Mouse (Mus musculus) myocyte (in vitro differentiated cells): ENCODE results near the gene Lypla2. TPM values are rescaled to one million over a fixed set of nuclear protein-coding genes. Genes with fewer than 3 reads are reported as not detected.

ENCODE experiments used
- H3K27me3 ChIP-seq: one replicate; pipeline ENCODE4 v1.6.1; 2011; ENCODE audit not compliant: control insufficient read depth, insufficient read depth, insufficient read length
- H3K36me3 ChIP-seq: one replicate; pipeline ENCODE4 v1.6.1; 2011; ENCODE audit not compliant: control insufficient read depth, insufficient read depth
- H3K4me2 ChIP-seq: one replicate; pipeline ENCODE4 v1.6.1; 2011; ENCODE audit warnings: low read depth, control low read depth
- H3K4me3 ChIP-seq: one replicate; pipeline ENCODE4 v1.5.1; 2011; ENCODE audit warnings: mild to moderate bottlenecking, control low read depth, moderate library complexity
- H3K79me2 ChIP-seq: one replicate; pipeline ENCODE4 v1.6.1; 2011; ENCODE audit not compliant: control insufficient read depth, insufficient read depth
- H3ac ChIP-seq: one replicate; pipeline ENCODE4 v1.6.1; 2011; ENCODE audit not compliant: control insufficient read depth, insufficient read length
- CEBPB ChIP-seq: IDR thresholded peaks from 2 replicates; pipeline ENCODE4 v1.6.1; 2011; ENCODE audit warnings: mild to moderate bottlenecking, moderate library complexity; ENCODE audit not compliant: poor library complexity, insufficient read depth, severe bottlenecking
- E2F4 ChIP-seq: IDR thresholded peaks from one replicate; pipeline ENCODE4 v1.6.1; 2011; ENCODE audit warnings: mild to moderate bottlenecking, control low read depth, moderate library complexity; ENCODE audit not compliant: insufficient read depth
- MAX ChIP-seq: IDR thresholded peaks from one replicate; pipeline ENCODE4 v1.6.1; 2011; ENCODE audit warnings: low read depth, mild to moderate bottlenecking, control low read depth
- MYOD1 ChIP-seq, 3 experiments: IDR thresholded peaks; one replicate each; pipeline ENCODE4 v1.6.1; 2011; ENCODE audit warnings: control low read depth in 2 of 3, low read depth in 2 of 3, mild to moderate bottlenecking in 2 of 3, moderate library complexity in 1 of 3; ENCODE audit not compliant: insufficient read length in 2 of 3, control insufficient read depth in 1 of 3
- MYOG ChIP-seq, 3 experiments: IDR thresholded peaks; one replicate each; pipeline ENCODE4 v1.6.1; 2011; ENCODE audit warnings: control low read depth in 2 of 3, low read depth in 2 of 3, mild to moderate bottlenecking in 2 of 3; ENCODE audit not compliant: insufficient read length in 2 of 3, control insufficient read depth in 1 of 3, insufficient read depth in 1 of 3
- POLR2A ChIP-seq: IDR thresholded peaks from one replicate; pipeline ENCODE4 v1.6.1; 2011; ENCODE audit warnings: low read depth, mild to moderate bottlenecking, control low read depth, moderate library complexity; ENCODE audit not compliant: insufficient read length
- POLR2AphosphoS2 ChIP-seq: IDR thresholded peaks from one replicate; pipeline ENCODE4 v1.6.1; 2011; ENCODE audit warnings: low read depth, control low read depth; ENCODE audit not compliant: insufficient read length
- REST ChIP-seq: IDR thresholded peaks from one replicate; pipeline ENCODE4 v1.6.1; 2011; ENCODE audit warnings: mild to moderate bottlenecking, control low read depth, moderate library complexity; ENCODE audit not compliant: insufficient read depth, insufficient read length
- SRF ChIP-seq: IDR thresholded peaks from one replicate; pipeline ENCODE4 v1.6.1; 2011; ENCODE audit warnings: low read depth; ENCODE audit not compliant: control insufficient read depth, insufficient read length
- TCF12 ChIP-seq: IDR thresholded peaks from one replicate; pipeline ENCODE4 v1.6.1; 2011; ENCODE audit warnings: mild to moderate bottlenecking, control low read depth; ENCODE audit not compliant: poor library complexity, insufficient read depth, severe bottlenecking
- TCF3 ChIP-seq: IDR thresholded peaks from one replicate; pipeline ENCODE4 v1.6.1; 2011; ENCODE audit warnings: low read depth, control low read depth; ENCODE audit not compliant: insufficient read length
- USF1 ChIP-seq: IDR thresholded peaks from one replicate; pipeline ENCODE4 v1.6.1; 2011; ENCODE audit warnings: low read depth, mild to moderate bottlenecking, control low read depth, moderate library complexity
- polyA plus RNA-seq: library from polyadenylated mRNA; unstranded; fragments of >200 nt; fragmentation: generic; extraction: Trizol; gene quantifications from one replicate; pipeline ENCODE4 v1.2.1, GENCODE M21; 2012; ENCODE audit warnings: missing spikeins

Gene Lypla2
- polyA plus RNA-seq, 1 experiment, result 60.9 TPM

- Histone ChIP-seq H3K4me3 (no peak overlapping the region), H3K4me2 (no peak overlapping the region), H3K36me3 (no peaks in the 10 kb centered on the region), H3ac (no peak overlapping the region), H3K27me3 (no peaks in the 10 kb centered on the region), H3K79me2 (peaks cover 14% of the 10 kb centered on the region)
- no peak for TF ChIP-seq POLR2AphosphoS2
- no peak for TF ChIP-seq CEBPB
- TF ChIP-seq E2F4, result no peak
- no peak for TF ChIP-seq POLR2A
- no peak for TF ChIP-seq MYOG (IDR thresholded peaks at IDR 0.05; ENCODE audit: control insufficient read depth in 1 of 3, insufficient read depth in 1 of 3, insufficient read length in 2 of 3, low read depth in 2 of 3)
- no peak for TF ChIP-seq REST
- TF ChIP-seq MAX, result no peak
- no peak for TF ChIP-seq USF1
- no peak for TF ChIP-seq TCF3
- TF ChIP-seq MYOD1 (IDR thresholded peaks at IDR 0.05; ENCODE audit: control insufficient read depth in 1 of 3, insufficient read length in 2 of 3, low read depth in 2 of 3), result no peak
- TF ChIP-seq SRF, result no peak
- no peak for TF ChIP-seq TCF12
Observed at GRCm38 (mm10) chr4:135968271-135968869, 4.1 kb downstream of the Lypla2 start.

DNA sequence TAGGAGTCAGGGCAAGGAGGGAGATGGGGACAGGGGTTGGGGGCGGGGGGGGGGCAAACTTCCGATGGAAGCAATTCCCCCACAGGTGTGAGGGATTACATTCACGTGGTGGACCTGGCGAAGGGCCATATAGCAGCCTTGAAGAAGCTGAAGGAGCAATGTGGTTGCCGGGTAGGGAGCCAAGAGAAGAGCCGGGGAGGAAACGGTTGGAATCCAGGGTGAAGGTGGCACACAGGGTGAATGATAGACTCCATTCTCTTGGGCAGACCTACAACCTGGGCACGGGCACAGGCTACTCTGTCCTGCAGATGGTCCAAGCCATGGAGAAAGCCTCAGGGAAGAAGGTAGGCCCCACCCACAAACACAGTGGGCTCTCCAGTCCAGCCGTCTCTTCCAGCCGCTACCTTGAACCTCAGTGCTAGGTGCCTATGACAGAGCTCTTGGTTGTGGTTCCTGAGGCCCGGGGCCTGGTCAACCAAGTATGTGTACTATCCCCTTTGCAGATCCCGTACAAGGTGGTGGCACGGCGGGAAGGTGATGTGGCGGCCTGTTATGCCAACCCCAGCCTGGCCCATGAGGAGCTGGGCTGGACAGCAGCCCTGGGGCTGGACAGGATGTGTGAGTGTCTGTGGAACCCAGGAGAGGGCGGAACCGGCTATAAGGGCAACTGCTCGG, 5.2 kb downstream of the Lypla2 start:
- TF ChIP-seq CEBPB (no peak), TCF3 (no peak), E2F4 (no peak), REST (no peak), POLR2AphosphoS2 (no peak), TCF12 (no peak), POLR2A (no peak), MYOD1 (IDR thresholded peaks at IDR 0.05; ENCODE audit: control insufficient read depth in 1 of 3, insufficient read length in 2 of 3, low read depth in 2 of 3) (no peak), MAX (no peak), USF1 (no peak), SRF (no peak), MYOG (IDR thresholded peaks at IDR 0.05; ENCODE audit: control insufficient read depth in 1 of 3, insufficient read depth in 1 of 3, insufficient read length in 2 of 3, low read depth in 2 of 3) (no peak)
- H3K4me3 ChIP-seq, result no peak overlapping the region
- H3K36me3 ChIP-seq, result no peaks in the 10 kb centered on the region
- peaks cover 14% of the 10 kb centered on the region for H3K79me2 ChIP-seq
- no peak overlapping the region for H3ac ChIP-seq
- H3K27me3 ChIP-seq, result no peaks in the 10 kb centered on the region
- no peak overlapping the region for H3K4me2 ChIP-seq

DNA sequence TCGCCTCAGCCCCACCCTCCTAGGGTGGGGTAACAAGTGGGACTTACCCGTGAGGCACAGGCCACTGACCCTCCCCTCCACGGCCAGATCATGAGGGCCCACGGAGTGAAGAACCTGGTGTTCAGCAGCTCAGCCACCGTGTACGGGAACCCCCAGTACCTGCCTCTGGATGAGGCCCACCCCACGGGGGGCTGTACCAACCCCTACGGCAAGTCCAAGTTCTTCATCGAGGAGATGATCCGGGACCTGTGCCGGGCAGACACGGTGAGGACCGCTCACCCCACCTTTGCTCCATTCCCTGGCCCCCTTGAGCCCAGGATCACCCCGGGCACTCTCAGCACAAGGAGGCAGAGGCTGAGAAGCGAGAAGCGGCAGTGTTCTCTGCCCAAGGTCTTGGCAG, 6.1 kb downstream of the Lypla2 start:
- Histone ChIP-seq H3K79me2 (peaks cover 4% of the 10 kb centered on the region), H3K4me2 (no peak overlapping the region), H3K36me3 (no peaks in the 10 kb centered on the region), H3K27me3 (no peaks in the 10 kb centered on the region), H3ac (no peak overlapping the region), H3K4me3 (no peak overlapping the region)
- no peak for TF ChIP-seq TCF3
- TF ChIP-seq POLR2AphosphoS2, result no peak
- no peak for TF ChIP-seq TCF12
- no peak for TF ChIP-seq MYOG (IDR thresholded peaks at IDR 0.05; ENCODE audit: control insufficient read depth in 1 of 3, insufficient read depth in 1 of 3, insufficient read length in 2 of 3, low read depth in 2 of 3)
- TF ChIP-seq CEBPB, result no peak
- TF ChIP-seq E2F4, result no peak
- TF ChIP-seq MYOD1 (IDR thresholded peaks at IDR 0.05; ENCODE audit: control insufficient read depth in 1 of 3, insufficient read length in 2 of 3, low read depth in 2 of 3), result no peak
- TF ChIP-seq MAX, result no peak
- no peak for TF ChIP-seq SRF
- no peak for TF ChIP-seq REST
- no peak for TF ChIP-seq POLR2A
- TF ChIP-seq USF1, result no peak

DNA sequence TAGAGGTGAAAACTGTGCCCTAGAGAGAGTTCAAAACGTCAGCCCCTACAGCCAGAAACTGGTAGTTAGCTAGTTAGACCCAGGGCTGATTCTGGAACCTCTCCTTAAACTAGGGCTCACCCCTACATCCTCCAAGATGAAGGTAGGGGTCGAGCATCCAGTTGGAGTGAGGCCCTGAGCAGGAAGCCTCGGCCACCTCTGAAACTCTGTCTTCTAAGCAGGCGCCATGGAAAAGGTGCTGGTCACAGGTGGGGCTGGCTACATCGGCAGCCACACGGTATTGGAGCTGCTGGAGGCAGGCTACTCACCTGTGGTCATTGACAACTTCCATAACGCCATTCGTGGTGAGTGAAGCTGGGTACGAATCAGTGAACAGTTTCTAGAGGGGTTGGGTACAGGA, 7.3 kb downstream of the Lypla2 start:
- TF ChIP-seq REST (no peak), POLR2AphosphoS2 (no peak), TCF12 (no peak), TCF3 (no peak), MYOD1 (IDR thresholded peaks at IDR 0.05; ENCODE audit: control insufficient read depth in 1 of 3, insufficient read length in 2 of 3, low read depth in 2 of 3) (no peak), MYOG (IDR thresholded peaks at IDR 0.05; ENCODE audit: control insufficient read depth in 1 of 3, insufficient read depth in 1 of 3, insufficient read length in 2 of 3, low read depth in 2 of 3) (no peak), USF1 (no peak), CEBPB (no peak)
- Histone ChIP-seq H3K4me2 (peak overlapping the region; percentile 95), H3ac (no peak overlapping the region), H3K4me3 (peak overlapping the region; percentile 97), H3K79me2 (no peaks in the 10 kb centered on the region), H3K27me3 (no peaks in the 10 kb centered on the region), H3K36me3 (peaks cover 2% of the 10 kb centered on the region)
